Comparison of ENCODE assay signal across 12 mouse cellular contexts in the genomic region with DNA sequence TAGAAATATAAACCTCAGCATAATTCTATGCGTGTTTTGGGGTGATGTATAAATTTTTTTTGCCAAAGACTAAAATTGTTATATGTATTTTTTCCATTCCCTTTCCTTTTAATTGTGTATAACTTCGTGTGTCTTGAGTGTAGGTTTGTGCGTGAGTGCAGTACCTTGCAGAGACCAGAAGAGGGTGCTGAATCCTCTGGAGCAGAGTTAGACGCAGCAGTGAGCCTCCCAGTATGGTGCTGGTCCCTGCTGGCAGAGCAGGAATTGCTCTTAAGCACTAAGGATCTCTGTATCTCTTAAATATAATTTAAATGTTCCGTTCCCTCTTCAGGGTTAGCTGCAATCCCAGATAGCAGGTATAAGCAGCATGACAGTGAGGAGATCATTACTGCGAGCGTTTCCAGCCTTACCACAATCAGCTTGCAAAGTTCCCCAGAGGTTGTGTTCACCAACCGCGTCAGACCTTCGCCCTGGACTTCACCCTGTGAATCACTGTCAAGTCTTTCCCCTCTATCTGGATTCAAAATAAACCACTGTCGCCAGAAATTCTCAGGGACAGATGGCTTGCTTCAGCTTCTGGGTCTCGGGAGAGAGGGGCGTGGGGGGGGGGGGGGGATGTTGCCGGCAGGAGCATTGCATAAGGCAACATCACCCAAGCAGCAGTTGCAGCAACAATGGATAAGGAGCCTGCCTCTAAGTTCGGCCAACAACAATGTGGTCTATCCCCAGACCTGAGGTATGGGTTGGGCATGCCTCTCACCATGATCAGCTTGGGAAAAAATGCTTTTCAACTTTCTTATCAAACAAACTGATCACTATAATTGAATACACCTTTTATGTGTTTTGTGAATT. TPM values are rescaled to one million over a fixed set of nuclear protein-coding genes. Genes with fewer than 3 reads are reported as not detected.
A peak's percentile ranks its signal among the peaks of the same experiment; 100 is the strongest.
DNase-seq lines count a peak whose midpoint lies in the region; ATAC-seq and TF ChIP-seq lines count a peak whose summit lies in the region.
"Had no signal": no experiment of that assay in that cellular context is flagged by ENCODE, and none has a peak within 500 bp of the region (broad histone marks: within the 10 kb centered on the region; RNA-seq: fewer than 3 reads in every experiment).

No protein-coding gene starts in this region.

- H3K9ac ChIP-seq in kidney, postnatal 0 days (ENCODE audit: low read depth, low read length) = no peak overlapping the region
- no peak overlapping the region for H3K9ac ChIP-seq in midbrain, embryonic 15.5 days
- H3K9ac ChIP-seq: heart, embryonic 12.5 days; liver, embryonic 15.5 days had no signal

- no peak; the same call in 1 of the 2 replicates for ATAC-seq in kidney, postnatal 0 days (replicated peaks; ENCODE audit: low FRiP score, low read depth)
- ATAC-seq in midbrain, embryonic 15.5 days (replicated peaks) = no peak

- H3K27ac ChIP-seq in gastrocnemius, adult 2 months = no peak overlapping the region
- no peak overlapping the region for H3K27ac ChIP-seq in left cerebral cortex, adult 2 months
- H3K27ac ChIP-seq in kidney, postnatal 0 days = no peak overlapping the region
- no peak overlapping the region for H3K27ac ChIP-seq in midbrain, embryonic 15.5 days
- H3K27ac ChIP-seq: liver, embryonic 15.5 days had no signal

- no peaks in the 10 kb centered on the region for H3K9me3 ChIP-seq in E14TG2a.4 (ENCODE audit: low read length)
- H3K9me3 ChIP-seq in kidney, postnatal 0 days (replicated peaks; ENCODE audit: low read length) = no peaks in the 10 kb centered on the region
- no peaks in the 10 kb centered on the region for H3K9me3 ChIP-seq in midbrain, embryonic 15.5 days
- H3K9me3 ChIP-seq: liver, embryonic 15.5 days had no signal

- H3K4me3 ChIP-seq in gastrocnemius, adult 2 months = no peak overlapping the region
- no peak overlapping the region for H3K4me3 ChIP-seq in left cerebral cortex, adult 2 months
- no peak overlapping the region for H3K4me3 ChIP-seq in E14TG2a.4 (replicated peaks; ENCODE audit: low read length)
- no peak overlapping the region for H3K4me3 ChIP-seq in kidney, postnatal 0 days (replicated peaks; ENCODE audit: low read depth, low read length)
- H3K4me3 ChIP-seq in midbrain, embryonic 15.5 days = no peak overlapping the region
- H3K4me3 ChIP-seq: heart, embryonic 12.5 days; liver, embryonic 15.5 days had no signal

- no peaks in the 10 kb centered on the region for H3K27me3 ChIP-seq in E14TG2a.4 (ENCODE audit: insufficient read depth, low read length)
- H3K27me3 ChIP-seq in kidney, postnatal 0 days (ENCODE audit: insufficient read depth, low read length) = no peaks in the 10 kb centered on the region
- no peaks in the 10 kb centered on the region for H3K27me3 ChIP-seq in midbrain, embryonic 15.5 days (replicated peaks)
- H3K27me3 ChIP-seq: heart, embryonic 12.5 days; liver, embryonic 15.5 days had no signal

- H3K36me3 ChIP-seq in E14TG2a.4 (ENCODE audit: insufficient read depth, low read length) = no peaks in the 10 kb centered on the region
- no peaks in the 10 kb centered on the region for H3K36me3 ChIP-seq in kidney, postnatal 0 days (ENCODE audit: insufficient read depth, low read length)
- H3K36me3 ChIP-seq in midbrain, embryonic 15.5 days (replicated peaks) = no peaks in the 10 kb centered on the region
- H3K36me3 ChIP-seq: liver, embryonic 15.5 days had no signal

- H3K4me2 ChIP-seq in kidney, postnatal 0 days (ENCODE audit: low read length) = no peak overlapping the region
- H3K4me2 ChIP-seq in midbrain, embryonic 15.5 days = no peak overlapping the region
- H3K4me2 ChIP-seq: heart, embryonic 12.5 days; liver, embryonic 15.5 days had no signal

- peak; percentile 35; the same call in 1 of the 2 replicates for TF ChIP-seq CTCF in gastrocnemius, adult 2 months (IDR thresholded peaks at IDR 0.05)
- TF ChIP-seq CTCF in left cerebral cortex, adult 2 months (IDR thresholded peaks at IDR 0.05) = peak; percentile 25
- TF ChIP-seq CTCF in E14TG2a.4 (conservative IDR thresholded peaks at IDR 0.05; ENCODE audit: low read length) = peak; percentile 91
- peak; percentile 67 for TF ChIP-seq CTCF in kidney, postnatal 0 days (IDR thresholded peaks at IDR 0.05; ENCODE audit: low read depth)

- WGBS in kidney, postnatal 0 days = 54% methylated on average over 15 of the region's 15 CpGs
- 77% methylated on average over 15 of the region's 15 CpGs for WGBS in midbrain, embryonic 15.5 days

- intact Hi-C loops in gastrocnemius, adult 2 months (cut with DNase I) = no loop called here
- intact Hi-C loops in gastrocnemius, postnatal 14 days (cut with DNase I; ENCODE audit: low total_unique reads) = no loop called here
- intact Hi-C loops in left cerebral cortex, adult 2 months (cut with DNase I) = no loop called here
- intact Hi-C loops in left cerebral cortex, postnatal 14 days (cut with DNase I) = no loop called here

- H3K4me1 ChIP-seq in E14TG2a.4 (replicated peaks; ENCODE audit: low read depth, low read length) = no peaks in the 10 kb centered on the region
- no peaks in the 10 kb centered on the region for H3K4me1 ChIP-seq in kidney, postnatal 0 days (replicated peaks; ENCODE audit: insufficient read depth, low read length)
- H3K4me1 ChIP-seq in midbrain, embryonic 15.5 days = peaks cover 7% of the 10 kb centered on the region
- H3K4me1 ChIP-seq: liver, embryonic 15.5 days had no signal

- no peak for DNase-seq in gastrocnemius, adult 2 months
- no peak for DNase-seq in gastrocnemius, postnatal 14 days
- no peak for DNase-seq in left cerebral cortex, adult 2 months (ENCODE audit: extremely low spot score in 1 of 2, low spot score in 2 of 2)
- DNase-seq in left cerebral cortex, adult 8-10 months (ENCODE audit: low spot score in 2 of 2) = no peak
- peak; percentile 52 for DNase-seq in kidney, postnatal 0 days (ENCODE audit: low spot score)
- no peak for DNase-seq in left cerebral cortex, postnatal 14 days (ENCODE audit: low spot score in 2 of 2)
- DNase-seq: right cerebral cortex, postnatal 4 days had no signal

RNA-seq across cellular contexts. Expression of a gene that starts 41.4 kb away (rescaled TPM):
- total RNA-seq in gastrocnemius, adult 2 months (2021) = not detected
- total RNA-seq in gastrocnemius, postnatal 14 days (2021) = not detected
- not detected for total RNA-seq in left cerebral cortex, adult 2 months (2021)
- total RNA-seq in left cerebral cortex, adult 8-10 months (2022) = not detected
- not detected in 2 replicates for polyA plus RNA-seq in kidney, postnatal 0 days (2015; fragmentation: Nextera tagmentation; extraction: Ambion mirVana)
- total RNA-seq in left cerebral cortex, postnatal 14 days (2021) = not detected
- polyA plus RNA-seq in midbrain, embryonic 15.5 days (2015; fragmentation: Nextera tagmentation; extraction: Ambion mirVana) = not detected in 2 replicates
- polyA plus RNA-seq: embryonic facial prominence, embryonic 14.5 days; heart, embryonic 12.5 days had no signal

RNA-seq across cellular contexts. Expression of a gene that starts 42.8 kb away (rescaled TPM):
- total RNA-seq in gastrocnemius, adult 2 months (2021) = under 1 TPM in 1 of 2 experiments, not detected in 1; 0.10 TPM
- under 1 TPM; 0.16 to 0.43 TPM for total RNA-seq in gastrocnemius, postnatal 14 days (2021)
- total RNA-seq in left cerebral cortex, adult 2 months (2021) = 1 to 10 TPM; 1.8 to 2.0 TPM
- 1 to 10 TPM; 2.1 to 3.5 (median 2.7) TPM for total RNA-seq in left cerebral cortex, adult 8-10 months (2022)
- polyA plus RNA-seq in kidney, postnatal 0 days (2015; fragmentation: Nextera tagmentation; extraction: Ambion mirVana) = 2.6 and 3.0 TPM in 2 replicates
- total RNA-seq in left cerebral cortex, postnatal 14 days (2021) = 1 to 10 TPM; 2.2 to 2.4 TPM
- polyA plus RNA-seq in midbrain, embryonic 15.5 days (2015; fragmentation: Nextera tagmentation; extraction: Ambion mirVana) = 1.7 and 1.8 TPM in 2 replicates
- polyA plus RNA-seq: liver, embryonic 15.5 days had no signal

Comparison
In these comparisons a context has a peak if more than half of its experiments do, and no peak if none do; other contexts are left out.
1. CTCF ChIP-seq: peak in every context shown above with its lines; median percentile 91 in E14TG2a.4; 67 in kidney, postnatal 0 days; 35 in gastrocnemius, adult 2 months; 25 in left cerebral cortex, adult 2 months.